Mouse (Mus musculus) Patski (cell line): ENCODE results near the gene Dctn5. TPM values are rescaled to one million over a fixed set of nuclear protein-coding genes. Genes with fewer than 3 reads are reported as not detected.
"Not testable (repeated sequence)": the region's sequence is repeated elsewhere in the genome, so short reads cannot be mapped to it uniquely, and the experiment has no call there.

Experiments used
- ATAC-seq: fragments of 100-300 bp; one replicate; pipeline ENCODE4 v1.8.0; 2021
- CTCF ChIA-PET: fragments of 350-600 bp; sonication (Branson Sonifier 250); formaldehyde crosslinking; loops from one replicate; lab custom pipeline; 2022; ENCODE audit warnings: inconsistent platforms; lab: Charles Lee
- POLR2A ChIA-PET: fragments of 350-600 bp; sonication (Branson Sonifier 250); formaldehyde crosslinking; loops from one replicate; lab custom pipeline; 2022; ENCODE audit warnings: antibody characterized with exemption, inconsistent platforms; lab: Charles Lee
- DNase-seq: peaks from one replicate; pipeline ENCODE4 v3.0.0-alpha.2; 2011; ENCODE audit warnings: low read depth, low spot score
- H3K27me3 ChIP-seq: fragments of 371-371 bp; one replicate; pipeline ENCODE4 v1.5.1; 2021
- CTCF ChIP-seq: fragments of 100-300 bp; IDR thresholded peaks from one replicate; pipeline ENCODE4 v1.5.1; 2021
- in situ Hi-C: fragments of 300-500 bp; cut with MboI; formaldehyde crosslinking; loops from 3 replicates; pipeline ENCODE4 v1.11.1; 2018; ENCODE audit warnings: low pct_unique_long_range_greater_than_20kb, mixed read lengths
- polyA plus RNA-seq: library from polyadenylated mRNA; unstranded; gene quantifications from one replicate; pipeline ENCODE4 v1.2.3, GENCODE M21; 2021

Gene Dctn5
- 54.1 TPM for polyA plus RNA-seq

- DNase-seq = peak; percentile 77
- no peaks in the 10 kb centered on the region for H3K27me3 ChIP-seq
- in situ Hi-C loops = no loop called here
- peak; percentile 96 for ATAC-seq
- ChIA-PET POLR2A (no interaction called here), CTCF (no interaction called here)
- TF ChIP-seq CTCF = no peak
Measured at GRCm38 (mm10) chr7:122132497-122133337, at the start of gene Dctn5, which contains the start of gene Palb2. Gene Dctn5, plus strand, starts transcription at chr7:122133041. Gene Palb2, minus strand, starts transcription at chr7:122132985.

GRCm38 (mm10) chr7:122087195-122087982 is 45.5 kb upstream of the Dctn5 start:
- DNase-seq (no peak), ATAC-seq (no peak)
- no peaks in the 10 kb centered on the region for H3K27me3 ChIP-seq
- TF ChIP-seq CTCF = no peak
- CTCF ChIA-PET = interaction anchor here (1.0 to 1.9 kb wide), 5 partner anchors 9 to 16 kb away, joined by 3 to 6 read pairs (median 3); no protein-coding TSS in a partner anchor
- in situ Hi-C loops = no loop called here
- POLR2A ChIA-PET = interaction anchor here (0.6 to 1.5 kb wide), 3 partner anchors 11 to 682 kb away, joined by 3 to 4 read pairs (median 3); no protein-coding TSS in a partner anchor

DNA sequence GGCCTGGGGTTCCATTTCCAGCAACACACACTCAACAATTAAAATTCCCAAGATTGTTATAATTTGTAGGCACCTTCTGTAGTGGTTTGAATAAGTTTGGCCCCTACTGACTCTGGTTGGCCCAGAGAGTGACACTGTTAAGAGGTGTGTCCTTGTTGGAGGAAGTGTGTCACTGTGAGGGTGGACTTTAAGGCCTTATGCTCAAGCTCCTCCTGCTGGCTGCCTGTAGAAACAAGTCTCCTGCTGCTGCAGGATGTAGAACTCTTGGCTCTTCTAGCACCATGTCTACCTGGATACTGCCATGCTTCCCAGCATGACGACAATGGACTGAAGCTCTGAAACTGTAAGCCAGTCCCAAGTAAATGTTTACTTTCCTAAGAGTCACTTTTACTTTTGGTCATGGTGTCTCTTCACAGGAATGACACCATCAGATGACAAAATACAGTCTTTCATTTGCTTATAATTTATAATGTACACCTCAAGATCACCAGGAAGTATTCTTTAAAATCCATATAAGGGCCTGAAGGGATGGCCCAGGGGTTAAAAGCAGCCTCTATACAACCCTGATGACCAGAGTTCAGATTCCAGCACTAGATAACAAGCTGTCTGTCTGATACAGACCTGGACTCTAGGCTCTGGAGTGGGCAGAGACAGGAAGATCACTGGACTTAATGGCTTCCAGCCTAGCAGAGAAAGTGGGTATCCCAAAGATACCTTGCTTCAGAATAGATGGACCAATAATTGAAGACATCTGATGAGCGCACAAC is 38.1 kb upstream of the Dctn5 start:
- no peak for DNase-seq
- ATAC-seq = no peak
- TF ChIP-seq CTCF = peak; percentile 6
- in situ Hi-C loops = no loop called here
- H3K27me3 ChIP-seq = no peaks in the 10 kb centered on the region
- ChIA-PET CTCF (no interaction called here), POLR2A (interaction anchor here (1.1 kb wide), 1 partner anchor 13 kb away, joined by 3 read pairs; no protein-coding TSS in a partner anchor)

DNA sequence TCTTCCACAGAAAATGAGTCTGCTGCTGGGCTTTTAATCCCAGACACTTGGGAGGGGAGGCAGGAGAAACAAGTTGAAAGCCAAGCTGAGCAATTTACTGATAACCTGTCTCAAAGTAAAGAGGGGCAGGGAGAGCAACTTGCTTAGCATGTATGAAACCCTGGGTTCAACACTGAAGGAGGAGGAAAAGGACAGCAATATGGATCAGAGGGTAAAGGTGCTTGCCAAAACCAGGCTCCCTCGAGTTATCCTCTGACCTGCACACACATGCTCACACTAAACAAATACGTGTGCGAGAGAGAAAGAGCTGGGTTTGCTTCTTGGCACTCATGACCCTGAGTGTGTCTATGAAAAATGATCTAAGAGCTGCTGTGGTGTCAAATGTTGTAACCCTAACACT is 34.8 kb upstream of the Dctn5 start:
- CTCF ChIA-PET = interaction anchor here (1.1 to 1.3 kb wide), 3 partner anchors 10 to 24 kb away, joined by 3 to 6 read pairs (median 3); no protein-coding TSS in a partner anchor
- in situ Hi-C loops = no loop called here
- TF ChIP-seq CTCF = no peak
- ATAC-seq (no peak), DNase-seq (no peak)
- POLR2A ChIA-PET = interaction anchor here (1.3 kb wide), 1 partner anchor 10 kb away, joined by 4 read pairs; no protein-coding TSS in a partner anchor
- H3K27me3 ChIP-seq = no peaks in the 10 kb centered on the region

DNA sequence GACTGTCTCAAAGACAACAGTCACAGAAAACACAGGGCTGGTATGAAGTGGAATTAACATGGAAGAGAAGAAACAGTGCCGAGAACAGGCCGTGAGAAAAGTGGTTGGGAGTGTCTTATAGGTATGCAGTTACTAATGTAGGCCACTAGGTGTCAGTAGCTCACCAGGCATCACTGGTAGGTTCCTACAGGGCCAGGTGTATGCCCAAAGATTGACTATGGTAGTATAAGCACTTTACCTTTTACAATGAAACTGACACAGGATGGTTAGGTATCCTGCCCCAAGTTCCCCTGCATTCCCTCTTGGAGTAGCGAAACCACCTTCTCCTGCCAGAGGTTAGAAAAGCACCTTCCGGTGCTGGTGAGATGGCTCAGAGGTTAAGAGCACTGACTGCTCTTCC is 33.6 kb upstream of the Dctn5 start:
- DNase-seq (peak; percentile 17), ATAC-seq (no peak)
- peak; percentile 85 for TF ChIP-seq CTCF
- in situ Hi-C loops = no loop called here
- POLR2A ChIA-PET = interaction anchor here (0.6 to 1.3 kb wide), 2 partner anchors 11 to 431 kb away, joined by 4 read pairs; no protein-coding TSS in a partner anchor
- CTCF ChIA-PET = interaction anchor here (1.0 to 1.6 kb wide), 8 partner anchors 8 to 118 kb away, joined by 3 to 6 read pairs (median 3); partner anchors contain the start of gene Cog7
- H3K27me3 ChIP-seq = no peaks in the 10 kb centered on the region

DNA sequence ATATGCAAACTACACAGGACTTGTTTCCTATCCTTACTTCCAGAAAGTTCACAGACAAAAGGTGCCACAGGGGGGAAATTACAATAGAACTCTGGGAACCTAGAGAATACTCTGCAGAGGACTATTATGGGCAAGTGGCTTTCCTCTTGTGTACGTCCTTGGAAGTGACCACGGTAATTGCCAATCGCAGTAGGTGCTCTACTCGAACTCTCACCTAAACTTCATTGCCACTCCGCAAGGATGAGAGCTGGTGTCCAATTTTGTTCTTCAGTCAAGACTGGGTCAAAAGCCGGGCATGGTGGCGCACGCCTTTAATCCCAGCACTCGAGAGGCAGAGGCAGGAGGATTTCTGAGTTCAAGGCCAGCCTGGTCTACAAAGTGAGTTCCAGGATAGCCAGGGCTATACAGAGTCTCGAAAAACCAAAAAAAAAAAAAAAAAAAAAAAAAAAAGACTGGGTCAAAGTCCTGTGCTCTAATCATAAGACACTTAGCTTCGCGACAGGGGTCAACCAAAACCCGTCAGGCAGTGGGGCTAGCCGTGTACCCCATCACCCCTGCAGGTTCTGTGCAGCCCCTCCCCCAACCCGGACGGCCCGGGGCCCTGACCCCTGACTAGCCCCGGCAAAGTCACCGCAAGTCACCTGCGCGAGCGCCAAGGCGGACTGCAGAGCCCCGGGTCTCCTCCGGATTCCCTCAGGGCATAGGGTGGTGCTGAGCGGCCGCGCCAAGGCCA is 31.7 kb upstream of the Dctn5 start:
- in situ Hi-C loops, POLR2A ChIA-PET, DNase-seq, H3K27me3 ChIP-seq: not testable (repeated sequence)
- CTCF ChIA-PET = interaction anchor here (1.2 kb wide), 1 partner anchor 21 kb away, joined by 3 read pairs; no protein-coding TSS in a partner anchor
- ATAC-seq = peak; percentile 48

DNA sequence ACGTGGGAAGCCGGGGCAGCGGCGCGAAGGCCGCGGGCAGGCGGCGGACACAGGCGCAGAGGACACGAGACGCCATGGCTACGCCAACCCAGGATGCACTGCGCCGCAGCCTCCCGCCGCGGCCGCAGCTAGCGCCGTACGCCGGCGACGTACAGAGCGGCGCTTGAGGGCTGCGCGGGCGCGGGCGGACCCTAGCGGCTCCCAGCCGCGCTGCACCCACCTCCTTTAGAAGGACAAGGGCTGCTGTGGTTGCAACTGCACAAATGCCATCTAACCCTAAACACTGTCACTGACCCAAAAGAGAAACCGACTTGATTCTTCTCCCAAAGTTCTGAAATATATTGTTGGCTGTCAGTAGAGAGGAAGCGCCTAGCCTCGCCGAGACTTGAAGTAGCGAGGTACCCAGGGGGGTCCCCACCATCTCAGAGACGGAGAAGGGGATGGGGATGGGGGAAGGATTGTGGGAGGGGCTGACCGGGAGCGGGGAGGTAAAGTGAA is 31.0 kb upstream of the Dctn5 start, which contains the start of gene Ndufab1:
Gene Ndufab1 (minus strand): TSS at position 140 of the 498 bp plus-strand sequence.
- peak; percentile 28 for DNase-seq
- ChIA-PET CTCF (no interaction called here), POLR2A (no interaction called here)
- TF ChIP-seq CTCF = peak; percentile 99
- ATAC-seq = peak; percentile 99
- H3K27me3 ChIP-seq = no peaks in the 10 kb centered on the region
- in situ Hi-C loops = no loop called here

DNA sequence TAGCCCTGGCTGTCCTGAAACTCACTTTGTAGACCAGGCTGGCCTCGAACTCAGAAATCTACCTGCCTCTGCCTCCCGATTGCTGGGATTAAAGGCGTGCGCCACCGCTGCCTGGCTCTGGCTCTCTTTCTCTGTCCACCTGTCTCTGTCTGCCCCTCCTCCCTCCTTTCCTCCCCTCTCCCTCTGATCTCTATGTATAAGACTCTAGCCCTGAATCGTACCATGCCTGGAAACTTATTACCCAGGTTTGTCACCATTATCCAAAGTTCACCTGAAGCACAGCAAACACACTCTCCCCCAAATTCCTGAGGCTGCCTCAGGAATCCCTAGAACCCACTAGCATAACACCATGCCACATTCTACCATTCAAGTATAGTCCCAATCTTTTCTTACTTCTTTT is 24.6 kb upstream of the Dctn5 start:
- in situ Hi-C loops = no loop called here
- DNase-seq (no peak), ATAC-seq (no peak)
- no peaks in the 10 kb centered on the region for H3K27me3 ChIP-seq
- POLR2A ChIA-PET = no interaction called here
- no peak for TF ChIP-seq CTCF
- CTCF ChIA-PET = no interaction called here

GRCm38 (mm10) chr7:122123518-122123917 is 9.3 kb upstream of the Dctn5 start:
- ChIA-PET POLR2A (no interaction called here), CTCF (interaction anchor here (2.4 kb wide), 1 partner anchor 10 kb away, joined by 6 read pairs; no protein-coding TSS in a partner anchor)
- ATAC-seq = no peak
- no peak for TF ChIP-seq CTCF
- in situ Hi-C loops = no loop called here
- DNase-seq = no peak
- no peaks in the 10 kb centered on the region for H3K27me3 ChIP-seq
